Mouse (Mus musculus) forebrain, embryonic 12.5 days (tissue): ENCODE measurements around the gene Tbc1d16. TPM values are rescaled to one million over a fixed set of nuclear protein-coding genes. Genes with fewer than 3 reads are reported as not detected.
A peak's percentile ranks its signal among the peaks of the same experiment; 100 is the strongest.

Experiments used
- ATAC-seq: fragments of 200-750 bp; cut with Nextera tagmentation; 2 replicates; pipeline ENCODE4 v1.8.0; 2017; ENCODE audit warnings: moderate TSS enrichment; ENCODE audit not compliant: low FRiP score
- H3K27ac ChIP-seq: fragments of 300-500 bp; sonication (generic); 2 replicates; pipeline ENCODE4 v1.5.1; 2016; ENCODE audit warnings: mild to moderate bottlenecking
- H3K27me3 ChIP-seq: fragments of 300-500 bp; sonication (generic); 2 replicates; pipeline ENCODE4 v1.6.1; 2016; ENCODE audit warnings: mild to moderate bottlenecking
- H3K36me3 ChIP-seq: fragments of 300-500 bp; sonication (generic); replicated peaks from 2 replicates; pipeline ENCODE4 v1.6.1; 2016; ENCODE audit warnings: mild to moderate bottlenecking
- H3K4me1 ChIP-seq: fragments of 300-500 bp; sonication (generic); 2 replicates; pipeline ENCODE4 v1.6.1; 2016
- H3K4me2 ChIP-seq: fragments of 300-500 bp; sonication (generic); 2 replicates; pipeline ENCODE4 v1.6.1; 2016; ENCODE audit warnings: mild to moderate bottlenecking, moderate library complexity
- H3K4me3 ChIP-seq: fragments of 300-500 bp; sonication (generic); replicated peaks from 2 replicates; pipeline ENCODE4 v1.5.1; 2016; ENCODE audit warnings: mild to moderate bottlenecking
- H3K9ac ChIP-seq: fragments of 300-500 bp; sonication (generic); 2 replicates; pipeline ENCODE4 v1.6.1; 2016; ENCODE audit warnings: mild to moderate bottlenecking
- H3K9me3 ChIP-seq: fragments of 300-500 bp; sonication (generic); 2 replicates; pipeline ENCODE4 v1.6.1; 2016
- WGBS: fragments of 180-500 bp; shearing (Covaris S2); methylation state at CpG from one replicate; pipeline ENCODE4 v1.1.7; 2016; 5-methylcytosine and 5-hydroxymethylcytosine counted together
- polyA plus RNA-seq: library from polyadenylated mRNA; unstranded; fragments of >200 nt; fragmentation: Nextera tagmentation; extraction: Ambion mirVana; gene quantifications from 2 replicates; pipeline ENCODE4 v1.2.1, GENCODE M21; 2016

Gene Tbc1d16
- polyA plus RNA-seq, 1 experiment from 2014 or later, result 28.1 TPM

DNA sequence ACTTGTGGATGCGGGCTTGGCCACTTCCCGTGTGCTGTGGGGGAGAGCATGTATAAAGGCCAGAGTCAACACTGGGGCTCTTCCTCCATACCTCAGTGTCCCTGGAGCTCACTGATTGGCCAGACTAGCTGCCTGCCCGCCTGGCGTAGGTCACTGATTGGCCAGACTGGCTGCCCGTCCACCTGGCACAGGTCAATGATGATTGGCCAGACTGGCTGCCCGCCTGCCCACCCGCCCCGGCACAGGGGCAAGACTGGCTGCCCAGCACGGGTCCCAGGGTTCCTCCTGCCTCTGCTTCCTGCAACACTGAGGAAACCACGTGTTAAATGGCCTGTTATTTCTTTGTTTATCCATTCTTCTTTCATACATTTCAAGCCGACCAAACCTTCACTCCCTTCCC, 68.8 kb downstream of the Tbc1d16 start:
- no peaks in the 10 kb centered on the region for H3K9me3 ChIP-seq
- H3K4me1 ChIP-seq, result peaks cover 60% of the 10 kb centered on the region
- no peak overlapping the region for H3K9ac ChIP-seq
- ATAC-seq, result peak; percentile 41
- H3K27me3 ChIP-seq, result peaks cover 15% of the 10 kb centered on the region
- H3K27ac ChIP-seq, result no peak overlapping the region; the same call in 1 of the 2 replicates
- no peak overlapping the region for H3K4me3 ChIP-seq
- peaks cover 11% of the 10 kb centered on the region for H3K36me3 ChIP-seq
- 37% methylated on average over 8 of the region's 11 CpGs for WGBS
- H3K4me2 ChIP-seq, result no peak overlapping the region

DNA sequence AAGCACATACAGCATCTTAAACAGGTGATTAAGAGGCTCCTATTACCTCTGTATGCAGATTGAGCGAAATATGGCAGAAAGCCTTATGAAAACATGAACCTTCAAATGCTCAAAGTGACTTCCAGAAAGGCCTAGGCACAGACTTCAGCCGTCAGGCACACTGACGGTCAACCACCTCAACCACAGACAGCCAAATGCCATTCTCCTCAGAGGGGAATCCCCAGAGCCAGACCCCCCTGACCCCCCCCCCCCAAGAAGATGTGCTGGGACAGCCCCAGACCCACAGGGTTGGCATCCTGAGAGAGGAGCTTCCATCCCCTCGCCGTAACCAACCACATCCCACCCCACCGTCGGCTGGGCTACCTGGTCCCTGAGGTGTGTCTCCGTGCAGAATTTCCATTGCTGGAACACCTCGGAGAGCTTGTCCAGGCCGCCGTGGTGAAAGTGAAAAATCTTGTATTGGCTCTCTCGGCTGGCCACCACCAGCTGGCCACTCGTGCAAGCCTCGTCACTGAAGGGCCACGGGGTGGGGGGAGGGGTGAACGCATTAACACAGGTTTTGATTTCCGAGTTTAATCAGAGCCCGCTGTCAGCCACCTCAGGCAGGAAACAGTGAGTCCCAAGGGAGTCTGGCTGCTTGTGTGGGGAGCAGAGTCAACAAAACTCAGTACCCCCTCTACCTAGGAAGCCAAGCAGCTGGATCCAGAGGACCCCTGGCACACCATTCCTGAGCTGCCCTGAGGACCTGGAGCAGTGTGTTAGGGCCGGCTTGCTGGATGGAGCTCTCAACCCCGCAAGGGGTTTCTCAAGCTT, 70.7 kb downstream of the Tbc1d16 start:
- H3K27me3 ChIP-seq, result peaks cover 15% of the 10 kb centered on the region
- peak overlapping the region; percentile 12 for H3K9ac ChIP-seq
- H3K27ac ChIP-seq, result peak overlapping the region; percentile 91
- no peaks in the 10 kb centered on the region for H3K9me3 ChIP-seq
- H3K36me3 ChIP-seq, result peaks cover 30% of the 10 kb centered on the region
- H3K4me2 ChIP-seq, result peak overlapping the region; percentile 39
- ATAC-seq, result peak; percentile 14; the same call in 1 of the 2 replicates
- H3K4me3 ChIP-seq, result peak overlapping the region; percentile 14; the same call in 1 of the 2 replicates
- WGBS, result 13% methylated on average over 20 of the region's 20 CpGs
- H3K4me1 ChIP-seq, result peaks cover 54% of the 10 kb centered on the region

DNA sequence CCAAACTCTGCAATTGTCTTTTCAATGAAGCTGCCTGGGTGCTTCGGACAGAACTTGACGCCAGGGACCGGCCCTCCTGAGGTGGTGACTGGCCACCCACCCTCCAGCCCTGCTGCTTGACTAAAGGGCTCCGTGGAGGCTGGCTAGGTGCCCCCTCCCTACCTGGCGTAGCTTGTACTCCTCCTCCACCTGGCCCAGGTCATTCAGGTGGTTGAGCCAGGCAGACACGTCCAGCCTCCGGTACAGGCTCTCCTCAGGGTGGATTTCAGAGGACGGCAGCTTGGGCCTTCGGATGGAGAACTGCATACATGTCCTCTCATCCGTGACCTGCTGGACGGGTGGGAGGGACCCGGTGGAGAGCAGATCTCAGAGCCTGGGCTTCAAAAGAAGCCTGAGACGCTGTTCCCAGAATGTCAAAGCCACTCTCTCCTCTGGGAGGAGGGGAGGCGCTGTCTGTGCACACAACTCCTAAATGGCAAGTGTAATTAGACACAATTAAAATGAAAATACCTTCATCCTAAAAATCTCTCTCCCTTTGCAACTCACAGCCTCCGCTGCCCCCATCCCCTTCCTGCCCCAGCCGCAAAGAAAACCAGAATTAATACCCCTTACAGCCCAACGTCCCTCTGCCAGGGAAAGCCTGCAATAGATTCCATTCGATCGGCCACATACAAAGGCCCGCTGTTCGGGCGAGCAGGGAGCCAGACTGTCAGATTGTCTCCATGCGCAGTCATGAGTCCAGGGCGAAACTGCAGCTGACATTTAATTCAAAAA, 71.6 kb downstream of the Tbc1d16 start:
- peaks cover 15% of the 10 kb centered on the region for H3K27me3 ChIP-seq
- peak overlapping the region; percentile 91 for H3K27ac ChIP-seq
- H3K9me3 ChIP-seq, result no peaks in the 10 kb centered on the region
- H3K4me1 ChIP-seq, result peaks cover 54% of the 10 kb centered on the region
- peak; percentile 67 for ATAC-seq
- peak overlapping the region; percentile 14 for H3K4me3 ChIP-seq
- peak overlapping the region; percentile 36; the same call in 1 of the 2 replicates for H3K9ac ChIP-seq
- peaks cover 39% of the 10 kb centered on the region for H3K36me3 ChIP-seq
- H3K4me2 ChIP-seq, result peak overlapping the region; percentile 39
- 5% methylated on average over 24 of the region's 24 CpGs for WGBS

DNA sequence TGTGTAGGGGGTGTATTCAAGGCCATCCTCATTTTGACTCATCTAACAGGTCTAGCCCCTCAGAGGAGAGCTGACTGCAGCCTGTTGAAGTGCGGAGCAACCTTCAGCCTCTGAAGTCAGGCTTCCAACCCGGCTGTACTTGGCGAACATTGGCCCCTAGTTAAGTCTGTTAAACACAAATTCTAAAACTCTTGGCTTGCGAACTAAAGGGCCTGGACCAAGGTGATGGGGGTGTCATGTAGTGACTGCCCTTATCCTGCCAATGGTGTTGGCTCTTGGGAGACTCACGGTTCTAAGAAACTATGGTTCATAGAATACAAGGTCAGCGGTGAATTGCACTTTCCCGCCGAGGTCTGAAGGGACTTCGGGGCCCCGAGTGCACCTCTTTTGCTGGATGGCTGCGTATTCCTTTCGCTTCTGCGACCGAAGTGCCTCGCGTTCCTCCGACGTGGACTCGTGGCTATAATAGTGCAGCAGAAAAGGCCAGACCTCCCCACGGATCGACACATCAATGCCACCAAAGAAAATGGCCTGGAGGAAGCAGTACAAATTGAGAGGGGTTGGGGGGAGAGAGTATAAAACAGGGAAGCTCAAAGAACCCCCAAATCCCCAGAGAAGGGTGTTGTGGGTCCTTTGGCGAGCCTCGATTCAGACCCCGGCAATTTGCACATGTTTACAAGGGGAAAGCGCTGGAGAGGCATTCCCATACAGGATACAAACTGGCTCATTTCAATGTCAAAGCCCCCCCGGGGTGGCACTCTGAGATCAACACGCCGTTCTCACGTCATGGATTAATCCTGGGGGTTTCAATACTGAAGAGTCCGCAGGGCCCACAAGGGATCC, 72.4 kb downstream of the Tbc1d16 start:
- peaks cover 47% of the 10 kb centered on the region for H3K36me3 ChIP-seq
- H3K4me3 ChIP-seq, result peak overlapping the region; percentile 14; the same call in 1 of the 2 replicates
- H3K4me1 ChIP-seq, result peaks cover 56% of the 10 kb centered on the region
- H3K9me3 ChIP-seq, result no peaks in the 10 kb centered on the region
- peak overlapping the region; percentile 91 for H3K27ac ChIP-seq
- WGBS, result 18% methylated on average over 30 of the region's 30 CpGs
- peaks cover 15% of the 10 kb centered on the region for H3K27me3 ChIP-seq
- H3K4me2 ChIP-seq, result peak overlapping the region; percentile 39
- 0 out of 2 replicates have a peak overlapping the region, but pooled peaks have one; percentile 21 for H3K9ac ChIP-seq
- ATAC-seq, result peak; percentile 10; the same call in 1 of the 2 replicates

DNA sequence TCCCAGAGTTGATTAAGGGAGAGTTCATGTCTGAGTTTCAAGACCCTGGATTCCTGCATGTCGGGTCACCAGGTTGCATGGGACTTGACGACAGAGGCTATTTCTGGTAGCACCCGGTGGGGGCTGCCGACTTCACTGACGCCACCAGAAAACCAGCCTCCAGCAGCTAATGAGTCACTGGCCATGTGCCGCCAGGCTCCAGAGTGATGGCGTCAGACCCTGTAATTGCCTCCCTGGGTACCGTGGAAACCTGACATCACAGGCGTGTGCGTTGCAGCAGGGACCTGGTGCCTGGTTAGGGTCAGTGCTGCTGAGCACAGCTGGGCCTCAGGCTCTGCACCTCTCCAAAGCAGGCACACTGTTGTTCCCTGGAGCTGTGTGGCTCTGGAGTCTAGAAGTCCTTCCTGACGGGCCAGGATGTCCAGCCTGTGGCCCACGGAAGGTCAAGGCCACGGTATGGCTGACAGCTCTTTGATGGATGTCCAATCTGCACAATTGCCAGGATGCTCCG, 75.9 kb downstream of the Tbc1d16 start:
- ATAC-seq, result no peak
- no peak overlapping the region for H3K27ac ChIP-seq

DNA sequence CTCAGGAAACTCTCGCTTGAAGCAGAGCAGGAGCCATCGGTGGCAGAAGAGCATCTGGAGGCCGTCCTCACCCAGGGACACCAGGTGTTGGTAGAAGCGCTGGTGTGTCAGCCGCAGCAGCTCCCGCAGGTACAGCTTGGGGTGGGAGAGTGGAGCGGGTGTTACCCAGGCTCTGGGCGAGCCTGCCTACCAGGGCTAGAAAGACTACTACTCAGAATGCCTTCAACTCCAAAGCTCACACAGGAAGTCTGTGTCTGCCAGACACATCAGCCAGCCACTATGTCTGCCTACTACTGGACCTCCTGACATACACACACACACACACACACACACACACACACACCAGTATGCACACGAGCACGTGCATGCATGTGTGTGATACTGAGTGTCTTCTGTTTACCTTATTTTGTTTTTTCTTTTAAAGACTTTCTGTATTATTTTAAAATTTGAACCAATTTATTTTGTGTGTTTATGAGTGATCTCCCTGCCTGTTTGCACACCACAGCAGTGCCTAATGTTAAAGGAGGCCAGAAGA, 77.2 kb downstream of the Tbc1d16 start:
- H3K36me3 ChIP-seq, result peaks cover 88% of the 10 kb centered on the region
- H3K4me2 ChIP-seq, result no peak overlapping the region
- ATAC-seq, result no peak
- 92% methylated on average over 10 of the region's 10 CpGs for WGBS
- peak overlapping the region; percentile 63 for H3K27ac ChIP-seq
- peaks cover 24% of the 10 kb centered on the region for H3K4me1 ChIP-seq
- H3K9ac ChIP-seq, result no peak overlapping the region
- H3K27me3 ChIP-seq, result peaks cover 9% of the 10 kb centered on the region
- H3K9me3 ChIP-seq, result no peaks in the 10 kb centered on the region
- no peak overlapping the region for H3K4me3 ChIP-seq

More for the DNA sequence above, 75.9 kb downstream of the Tbc1d16 start:
- Histone ChIP-seq H3K9me3 (no peaks in the 10 kb centered on the region), H3K4me2 (no peak overlapping the region), H3K27me3 (peaks cover 9% of the 10 kb centered on the region), H3K9ac (0 out of 2 replicates have a peak overlapping the region, but pooled peaks have one; percentile 13), H3K4me3 (no peak overlapping the region), H3K4me1 (peaks cover 37% of the 10 kb centered on the region), H3K36me3 (peaks cover 82% of the 10 kb centered on the region)
- WGBS, result 77% methylated on average over 14 of the region's 14 CpGs

DNA sequence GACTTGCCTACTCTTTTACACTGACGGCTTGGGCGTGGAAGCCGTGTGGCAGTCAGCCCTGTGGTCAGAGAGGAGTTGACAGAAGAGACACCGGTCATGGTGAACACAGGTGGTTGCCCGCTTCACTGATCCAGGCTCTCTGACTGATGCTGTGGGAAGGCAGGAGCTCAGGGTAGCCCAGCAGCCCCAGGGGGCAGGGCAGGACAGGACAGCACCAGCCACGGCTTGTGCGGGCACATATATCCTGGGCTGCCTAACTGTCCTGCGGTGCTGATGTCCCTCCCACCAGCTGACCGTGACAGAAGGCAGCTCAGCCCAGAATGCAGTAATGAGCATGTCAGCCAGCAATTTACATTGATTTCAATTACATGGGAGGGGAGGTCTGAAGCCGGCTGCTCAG, 77.9 kb downstream of the Tbc1d16 start:
- Histone ChIP-seq H3K36me3 (peaks cover 86% of the 10 kb centered on the region), H3K4me1 (peaks cover 22% of the 10 kb centered on the region), H3K9me3 (no peaks in the 10 kb centered on the region), H3K27me3 (peaks cover 9% of the 10 kb centered on the region), H3K4me2 (no peak overlapping the region), H3K27ac (peak overlapping the region; percentile 63; the same call in 1 of the 2 replicates), H3K9ac (no peak overlapping the region), H3K4me3 (no peak overlapping the region)
- 84% methylated on average over 10 of the region's 10 CpGs for WGBS
- ATAC-seq, result peak; percentile 47

DNA sequence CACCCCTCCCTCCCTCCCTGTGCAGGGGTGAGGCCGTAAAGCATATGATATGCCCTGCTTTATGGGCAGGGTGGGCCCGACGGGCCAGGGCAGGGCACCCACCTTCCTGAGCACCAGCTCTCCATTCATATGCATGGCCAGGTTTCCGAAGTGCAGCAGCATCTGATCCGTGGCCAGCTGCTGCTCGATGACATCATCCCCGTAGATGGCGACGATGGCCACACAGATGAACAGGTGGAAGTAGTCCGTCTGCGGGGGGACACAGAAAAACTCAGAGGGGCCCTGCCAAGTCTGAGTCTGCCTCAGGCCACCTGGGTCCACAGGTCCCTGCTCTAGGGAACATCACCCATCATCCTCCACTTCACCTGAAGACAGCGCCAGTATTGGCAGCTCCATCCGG, 79.5 kb downstream of the Tbc1d16 start:
- Histone ChIP-seq H3K4me1 (peaks cover 27% of the 10 kb centered on the region), H3K27me3 (no peaks in the 10 kb centered on the region), H3K36me3 (peaks cover 70% of the 10 kb centered on the region), H3K27ac (no peak overlapping the region), H3K9me3 (no peaks in the 10 kb centered on the region), H3K4me3 (no peak overlapping the region), H3K4me2 (no peak overlapping the region), H3K9ac (no peak overlapping the region)
- ATAC-seq, result no peak
- 89% methylated on average over 13 of the region's 13 CpGs for WGBS

DNA sequence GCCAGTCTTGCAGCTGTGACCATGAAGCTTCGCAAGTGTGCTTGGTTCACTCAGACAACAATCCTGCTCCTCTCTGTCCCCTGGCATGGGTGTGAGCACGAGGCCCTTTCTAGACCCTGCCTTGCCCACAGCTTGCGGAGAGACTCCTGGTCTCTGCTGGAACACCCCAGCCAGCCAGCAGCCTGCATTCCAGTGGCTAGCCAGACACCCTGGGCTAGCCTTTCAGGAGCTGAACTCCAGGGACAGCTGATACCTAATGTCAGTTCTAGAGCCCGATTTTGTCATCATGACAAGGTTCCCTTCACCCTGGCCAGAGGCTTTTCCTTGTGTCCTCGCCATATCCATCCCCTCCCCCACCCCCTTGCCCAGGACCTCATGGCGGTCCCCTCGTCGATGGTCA, 81.1 kb downstream of the Tbc1d16 start:
- ATAC-seq, result no peak
- H3K27me3 ChIP-seq, result no peaks in the 10 kb centered on the region
- H3K4me3 ChIP-seq, result no peak overlapping the region
- 85% methylated on average over 8 of the region's 8 CpGs for WGBS
- no peak overlapping the region for H3K27ac ChIP-seq
- H3K4me2 ChIP-seq, result no peak overlapping the region
- H3K4me1 ChIP-seq, result peaks cover 27% of the 10 kb centered on the region
- no peak overlapping the region for H3K9ac ChIP-seq
- no peaks in the 10 kb centered on the region for H3K9me3 ChIP-seq
- peaks cover 54% of the 10 kb centered on the region for H3K36me3 ChIP-seq

DNA sequence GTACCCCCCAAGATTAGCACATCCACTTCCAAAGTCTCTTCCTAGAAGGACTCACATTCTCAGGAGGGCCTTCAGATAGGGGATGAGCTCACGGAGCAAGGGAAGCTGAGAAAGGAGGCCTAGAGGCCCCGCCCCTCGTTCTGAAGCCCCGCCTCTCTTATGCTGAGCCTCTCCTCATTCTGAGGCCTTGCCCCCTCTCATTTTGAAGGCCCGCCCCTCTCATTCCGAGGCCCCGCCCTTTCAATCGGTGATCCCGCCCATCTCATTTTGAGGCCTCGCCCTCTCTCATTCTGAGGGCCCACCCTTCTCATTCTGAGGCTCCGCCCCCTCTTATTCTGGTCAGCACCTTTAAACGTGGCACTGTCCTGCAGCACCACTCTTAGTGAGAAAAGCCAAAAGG, 82.2 kb downstream of the Tbc1d16 start:
- H3K9me3 ChIP-seq, result no peaks in the 10 kb centered on the region
- no peak overlapping the region for H3K9ac ChIP-seq
- peaks cover 43% of the 10 kb centered on the region for H3K36me3 ChIP-seq
- 0 out of 2 replicates have a peak overlapping the region, but pooled peaks have one; percentile 69 for H3K27ac ChIP-seq
- no peak overlapping the region for H3K4me3 ChIP-seq
- peaks cover 27% of the 10 kb centered on the region for H3K4me1 ChIP-seq
- WGBS, result 24% methylated on average over 12 of the region's 12 CpGs
- no peak overlapping the region for H3K4me2 ChIP-seq
- no peak for ATAC-seq
- no peaks in the 10 kb centered on the region for H3K27me3 ChIP-seq

DNA sequence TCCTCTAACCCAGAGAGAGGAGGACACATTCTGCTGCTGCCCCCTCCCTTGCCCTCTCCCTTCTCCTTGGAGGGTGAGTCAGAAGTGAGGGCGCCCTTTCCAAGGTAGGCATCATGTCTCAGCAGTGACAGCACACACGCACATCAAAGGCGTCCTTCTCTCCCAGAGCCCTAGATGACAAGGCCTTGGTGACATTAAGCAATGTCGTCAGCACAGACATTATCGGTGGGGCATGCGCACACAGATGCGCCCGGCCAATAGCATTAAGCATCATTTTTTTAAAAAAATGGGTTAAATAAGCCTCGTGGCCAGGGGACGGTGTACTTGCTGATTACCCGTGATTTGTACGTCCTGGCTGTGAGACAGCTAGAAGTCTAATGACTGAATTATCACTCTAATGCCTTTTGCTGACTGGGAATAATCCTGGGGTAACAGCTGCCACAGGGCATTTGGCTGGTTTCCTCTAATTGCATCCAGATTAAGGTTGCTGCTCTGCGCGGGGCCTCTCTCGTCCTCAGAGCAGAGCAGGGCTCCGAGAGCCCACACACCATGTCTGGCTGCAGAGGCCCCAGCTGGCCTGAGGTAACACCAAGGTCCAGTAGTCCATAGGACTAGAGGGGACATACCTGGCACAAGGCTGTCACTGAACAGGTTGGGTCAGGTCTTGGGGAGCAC, 83.4 kb downstream of the Tbc1d16 start:
- Histone ChIP-seq H3K36me3 (peaks cover 31% of the 10 kb centered on the region), H3K4me3 (no peak overlapping the region), H3K4me2 (no peak overlapping the region), H3K27ac (peak overlapping the region; percentile 69), H3K9ac (no peak overlapping the region), H3K4me1 (peaks cover 18% of the 10 kb centered on the region), H3K9me3 (no peaks in the 10 kb centered on the region), H3K27me3 (no peaks in the 10 kb centered on the region)
- WGBS, result 65% methylated on average over 16 of the region's 16 CpGs
- peak; percentile 21 for ATAC-seq
